Mouse (Mus musculus) hematopoietic stem cell, adult 5-6 weeks (primary cell): ENCODE results near the gene Fkbp5. TPM values are rescaled to one million over a fixed set of nuclear protein-coding genes. Genes with fewer than 3 reads are reported as not detected.

Experiments
- ATAC-seq, 2 experiments: fragments of 125-278 bp in 1 of 2; replicated peaks in 1 of 2; 2 replicates each; pipeline ENCODE4 v1.8.0; 2016 to 2017; ENCODE audit warnings: inconsistent platforms in 2 of 2, mild to moderate bottlenecking in 2 of 2, moderate number of reproducible peaks in 2 of 2, low read depth in 1 of 2, moderate TSS enrichment in 1 of 2; ENCODE audit not compliant: low FRiP score in 2 of 2, poor library complexity in 2 of 2, severe bottlenecking in 2 of 2, insufficient read depth in 1 of 2, low TSS enrichment in 1 of 2
- total RNA-seq: library from RNA; stranded (forward); fragments of 172-1452, 232-1000 nt; gene quantifications from 2 replicates; pipeline ENCODE4 v1.2.3, GENCODE M21; 2017

The Fkbp5 gene
- total RNA-seq, 1 experiment from 2014 or later, result 46.6 TPM

GRCm38 (mm10) chr17:28513337-28513736 is 4.0 kb downstream of the Fkbp5 start:
- no peak for ATAC-seq

- no peak for ATAC-seq
Observed at GRCm38 (mm10) chr17:28512696-28513095, 4.6 kb downstream of the Fkbp5 start.

GRCm38 (mm10) chr17:28511616-28512541 is 5.4 kb downstream of the Fkbp5 start:
- no peak for ATAC-seq

GRCm38 (mm10) chr17:28510445-28511342 is 6.6 kb downstream of the Fkbp5 start:
- peak in 1 of 2 experiments; percentile 26; a peak in 1 of 4 replicates for ATAC-seq

GRCm38 (mm10) chr17:28507496-28507895 is 9.8 kb downstream of the Fkbp5 start:
- ATAC-seq, result no peak

- no peak for ATAC-seq
Observed at GRCm38 (mm10) chr17:28506895-28507294, 10.4 kb downstream of the Fkbp5 start.

GRCm38 (mm10) chr17:28505591-28505990 is 11.7 kb downstream of the Fkbp5 start:
- no peak for ATAC-seq

- ATAC-seq, result no peak
Observed at GRCm38 (mm10) chr17:28504182-28504581, 13.1 kb downstream of the Fkbp5 start.

GRCm38 (mm10) chr17:28502196-28502821 is 15.0 kb downstream of the Fkbp5 start:
- no peak for ATAC-seq

GRCm38 (mm10) chr17:28500465-28500864 is 16.9 kb downstream of the Fkbp5 start:
- no peak for ATAC-seq

- ATAC-seq, result no peak
Observed at GRCm38 (mm10) chr17:28499190-28499589, 18.1 kb downstream of the Fkbp5 start.

GRCm38 (mm10) chr17:28495832-28496231 is 21.5 kb downstream of the Fkbp5 start:
- ATAC-seq, result no peak

GRCm38 (mm10) chr17:28491035-28491770 is 26.1 kb downstream of the Fkbp5 start:
- ATAC-seq, result no peak

GRCm38 (mm10) chr17:28488258-28489013 is 28.9 kb downstream of the Fkbp5 start:
- 0 out of 4 replicates have a peak, but pooled peaks of 1 of the 2 experiments have one; percentile 28 for ATAC-seq

GRCm38 (mm10) chr17:28487584-28488257 is 29.6 kb downstream of the Fkbp5 start:
- ATAC-seq, result no peak

GRCm38 (mm10) chr17:28486720-28487119 is 30.6 kb downstream of the Fkbp5 start:
- no peak for ATAC-seq
